ENCODE assay signal across 8 mouse cellular contexts in the genomic region with DNA sequence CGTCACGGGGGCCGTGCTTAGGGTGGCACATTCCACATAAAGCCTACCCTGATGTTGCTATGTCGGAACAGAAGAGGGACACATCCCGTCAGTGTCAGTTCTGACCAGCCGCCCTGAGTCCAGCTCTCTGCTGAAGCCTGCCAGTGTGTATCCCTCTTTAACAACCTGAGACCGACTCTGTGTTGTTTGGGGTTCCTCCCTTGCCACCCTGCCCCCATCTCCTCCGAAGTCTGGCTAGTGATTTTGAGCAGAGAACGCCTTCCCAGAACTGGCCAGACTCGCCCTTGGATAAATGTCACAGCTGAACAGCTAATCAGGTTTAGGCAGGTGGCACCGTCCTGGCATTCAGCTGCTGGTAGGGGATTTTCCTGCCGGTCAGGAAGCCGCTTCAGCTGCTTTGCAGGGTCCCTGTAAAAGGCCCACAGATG. TPM values are rescaled to one million over a fixed set of nuclear protein-coding genes. Genes with fewer than 3 reads are reported as not detected.
DNase-seq lines count a peak whose midpoint lies in the region; ATAC-seq and TF ChIP-seq lines count a peak whose summit lies in the region.

No protein-coding gene starts in this region.

- peak overlapping the region; percentile 34 for H3K27ac ChIP-seq in embryonic fibroblast, embryonic 13.5 days (ENCODE audit: insufficient read depth, low read length)

- no peak for ATAC-seq in cerebellum, adult (ENCODE audit: insufficient number of reproducible peaks, low FRiP score, low TSS enrichment)
- 0 out of 2 replicates have a peak, but pooled peaks have one; percentile 2 for ATAC-seq in megakaryocyte, adult 5-6 weeks (ENCODE audit: poor library complexity, severe bottlenecking)

- peak overlapping the region; percentile 81 for H3ac ChIP-seq in C2C12 (ENCODE audit: control insufficient read depth, insufficient read length, low read depth)

- peak overlapping the region; percentile 79 for H3K4me3 ChIP-seq in C2C12 (ENCODE audit: insufficient read depth, poor library complexity, severe bottlenecking)
- peak overlapping the region; percentile 84 for H3K4me3 ChIP-seq in embryonic fibroblast, embryonic 13.5 days (ENCODE audit: insufficient read depth, low read length)

- peaks cover 70% of the 10 kb centered on the region for H3K79me2 ChIP-seq in C2C12 (ENCODE audit: control insufficient read depth, insufficient read depth)

- DNase-seq in cerebellum, postnatal 14 days: peak; percentile 52 to 66
- peak; percentile 16 for DNase-seq in induced T-regulatory cell, adult 2 months (ENCODE audit: low read depth)
- DNase-seq in frontal cortex, postnatal 14 days (ENCODE audit: low spot score in 2 of 2): no peak
- DNase-seq in gastrocnemius, postnatal 25 days: no peak

- no peak for TF ChIP-seq CTCF in C2C12 (IDR thresholded peaks at IDR 0.05; ENCODE audit: control insufficient read depth, insufficient read depth, insufficient read length)
- no peak for TF ChIP-seq CTCF in embryonic fibroblast, embryonic 13.5 days (IDR thresholded peaks at IDR 0.05; ENCODE audit: borderline replicate concordance, insufficient read depth, low read length)

- H3K27me3 ChIP-seq in C2C12 (ENCODE audit: control insufficient read depth, insufficient read depth, insufficient read length): no peaks in the 10 kb centered on the region

- H3K36me3 ChIP-seq in C2C12 (ENCODE audit: control insufficient read depth, insufficient read depth): peaks cover 47% of the 10 kb centered on the region

- H3K4me1 ChIP-seq in embryonic fibroblast, embryonic 13.5 days (ENCODE audit: control insufficient read depth, insufficient read depth, low read length): peaks cover 9% of the 10 kb centered on the region

- peak; percentile 32; the same call in 1 of the 2 replicates for TF ChIP-seq POLR2A in embryonic fibroblast, embryonic 13.5 days (IDR thresholded peaks at IDR 0.05; ENCODE audit: low read depth, low read length)

- H3K79me3 ChIP-seq in C2C12 (ENCODE audit: low read depth): peaks cover 47% of the 10 kb centered on the region

TF ChIP-seq in C2C12, 6 proteins besides CTCF, POLR2A, EP300 and RAD21:
- TF ChIP-seq CEBPB (IDR thresholded peaks at IDR 0.05; ENCODE audit: low read depth) (no peak), MYOG (IDR thresholded peaks at IDR 0.05; ENCODE audit: control insufficient read depth, extremely low read depth, insufficient read length) (no peak), MYOD1 (IDR thresholded peaks at IDR 0.05; ENCODE audit: control insufficient read depth, insufficient read length, low read depth) (no peak), FOSL1 (IDR thresholded peaks at IDR 0.05; ENCODE audit: insufficient read depth, low read length, poor library complexity, severe bottlenecking) (no peak), MAX (IDR thresholded peaks at IDR 0.05) (no peak), USF1 (IDR thresholded peaks at IDR 0.05; ENCODE audit: low read depth) (no peak)
TF ChIP-seq in C2C12: peak in this region for 0.

RNA-seq across cellular contexts. Expression of a gene that starts 2.1 kb away (rescaled TPM):
- 36.2 TPM for polyA plus RNA-seq in C2C12 (2012; fragmentation: generic; extraction: Trizol)
- 10.7 and 13.0 TPM in 2 replicates for polyA plus RNA-seq in embryonic fibroblast, embryonic 13.5 days (2011; ENCODE audit: insufficient read length, low read depth, missing spikeins)
- 2.6 and 3.8 TPM in 2 replicates for total RNA-seq in megakaryocyte, adult 5-6 weeks (2015)
- total RNA-seq in megakaryocyte, adult 5-6 weeks (2017): 3.1 and 4.1 TPM in 2 replicates
- total RNA-seq in gastrocnemius, postnatal 25 days (2021): 10 to 100 TPM; 56.9 to 66.5 TPM

RNA-seq across cellular contexts. Expression of a gene that starts 14.7 kb away (rescaled TPM):
- polyA plus RNA-seq in C2C12 (2012; fragmentation: generic; extraction: Trizol): 18.8 TPM
- polyA plus RNA-seq in embryonic fibroblast, embryonic 13.5 days (2011; ENCODE audit: insufficient read length, low read depth, missing spikeins): 21.0 and 23.2 TPM in 2 replicates
- total RNA-seq in megakaryocyte, adult 5-6 weeks (2015): 3.9 and 5.6 TPM in 2 replicates
- 4.0 and 4.5 TPM in 2 replicates for total RNA-seq in megakaryocyte, adult 5-6 weeks (2017)
- 1 to 10 TPM; 2.8 to 3.4 TPM for total RNA-seq in gastrocnemius, postnatal 25 days (2021)

RNA-seq across cellular contexts. Expression of a gene that starts 16.8 kb away (rescaled TPM):
- polyA plus RNA-seq in C2C12 (2012; fragmentation: generic; extraction: Trizol): 8.6 TPM
- polyA plus RNA-seq in embryonic fibroblast, embryonic 13.5 days (2011; ENCODE audit: insufficient read length, low read depth, missing spikeins): 5.7 and 7.5 TPM in 2 replicates
- total RNA-seq in megakaryocyte, adult 5-6 weeks (2015): 6.9 and 8.1 TPM in 2 replicates
- 3.8 and 8.9 TPM in 2 replicates for total RNA-seq in megakaryocyte, adult 5-6 weeks (2017)
- total RNA-seq in gastrocnemius, postnatal 25 days (2021): 1 to 10 TPM; 2.5 TPM

RNA-seq across cellular contexts. Expression of a gene that starts 21.9 kb away (rescaled TPM):
- 32.8 TPM for polyA plus RNA-seq in C2C12 (2012; fragmentation: generic; extraction: Trizol)
- 7.4 and 10.8 TPM in 2 replicates for polyA plus RNA-seq in embryonic fibroblast, embryonic 13.5 days (2011; ENCODE audit: insufficient read length, low read depth, missing spikeins)
- 9.6 and 11.2 TPM in 2 replicates for total RNA-seq in megakaryocyte, adult 5-6 weeks (2015)
- total RNA-seq in megakaryocyte, adult 5-6 weeks (2017): 10.3 and 12.9 TPM in 2 replicates
- 10 to 100 TPM; 27.5 to 29.3 TPM for total RNA-seq in gastrocnemius, postnatal 25 days (2021)

RNA-seq across cellular contexts. Expression of a gene that starts 27.6 kb away (rescaled TPM):
- polyA plus RNA-seq in C2C12 (2012; fragmentation: generic; extraction: Trizol): 0.27 TPM
- polyA plus RNA-seq in embryonic fibroblast, embryonic 13.5 days (2011; ENCODE audit: insufficient read length, low read depth, missing spikeins): not detected in 2 replicates
- 0.11 and 0.16 TPM in 2 replicates for total RNA-seq in megakaryocyte, adult 5-6 weeks (2015)
- total RNA-seq in megakaryocyte, adult 5-6 weeks (2017): not detected in 2 replicates
- total RNA-seq in gastrocnemius, postnatal 25 days (2021): under 1 TPM; 0.84 to 0.86 TPM

Comparison
In these comparisons a context has a peak if more than half of its experiments do, and no peak if none do; other contexts are left out.
1. DNase-seq: peak in cerebellum, postnatal 14 days (2 of 2) and induced T-regulatory cell, adult 2 months (single experiment); none in frontal cortex, postnatal 14 days (0 of 2) and gastrocnemius, postnatal 25 days (single experiment).
2. RNA of a gene that starts 2.1 kb away (total RNA-seq): 56.9 to 66.5 TPM in gastrocnemius, postnatal 25 days; 2.6 to 4.1 TPM in megakaryocyte, adult 5-6 weeks; every median in the first group is over 10 times any median in the second.